In the genomic region with DNA sequence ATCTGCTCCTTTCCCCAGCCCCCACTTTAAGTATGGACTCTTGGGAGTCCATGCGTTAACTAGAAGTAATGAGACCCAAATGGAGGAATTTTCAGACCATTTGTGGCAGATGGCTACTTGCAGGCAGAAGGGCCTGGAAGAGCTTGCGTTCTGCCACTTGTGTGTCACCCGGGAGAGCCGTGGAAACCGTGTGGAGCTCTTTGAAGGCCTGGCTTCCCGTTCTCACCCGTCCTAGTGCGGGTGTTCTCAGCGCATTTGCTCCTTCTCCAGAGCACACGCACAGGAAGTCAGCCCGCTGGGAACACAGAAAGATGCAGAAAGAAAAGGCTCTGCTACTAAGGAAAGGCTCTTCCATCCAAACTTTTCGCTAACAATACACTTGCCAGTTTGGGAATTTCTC, we compare ENCODE assay signal across 15 mouse cellular contexts. TPM values are rescaled to one million over a fixed set of nuclear protein-coding genes. Genes with fewer than 3 reads are reported as not detected.
DNase-seq lines count a peak whose midpoint lies in the region; ATAC-seq lines count a peak whose summit lies in the region.
"Had no signal": no experiment of that assay in that cellular context is flagged by ENCODE, and none has a peak within 500 bp of the region (broad histone marks: within the 10 kb centered on the region; RNA-seq: fewer than 3 reads in every experiment).

No protein-coding gene starts in this region.

- H3K4me1 ChIP-seq in forebrain, embryonic 12.5 days: peaks cover 44% of the 10 kb centered on the region
- peaks cover 26% of the 10 kb centered on the region for H3K4me1 ChIP-seq in forebrain, embryonic 15.5 days
- H3K4me1 ChIP-seq in kidney, embryonic 16.5 days (ENCODE audit: insufficient read depth, low read length): peaks cover 60% of the 10 kb centered on the region
- peaks cover 95% of the 10 kb centered on the region for H3K4me1 ChIP-seq in embryonic facial prominence, embryonic 10.5 days
- peaks cover 43% of the 10 kb centered on the region for H3K4me1 ChIP-seq in limb, embryonic 15.5 days

- H3K27ac ChIP-seq in forebrain, embryonic 12.5 days: 0 out of 2 replicates have a peak overlapping the region, but pooled peaks have one; percentile 32
- no peak overlapping the region for H3K27ac ChIP-seq in forebrain, embryonic 15.5 days (replicated peaks)
- H3K27ac ChIP-seq in kidney, embryonic 16.5 days (ENCODE audit: low read length): peak overlapping the region; percentile 81
- H3K27ac ChIP-seq in embryonic facial prominence, embryonic 10.5 days (replicated peaks): peak overlapping the region; percentile 87
- H3K27ac ChIP-seq in limb, embryonic 15.5 days: peak overlapping the region; percentile 70

- no peaks in the 10 kb centered on the region for H3K36me3 ChIP-seq in forebrain, embryonic 12.5 days (replicated peaks)
- H3K36me3 ChIP-seq in forebrain, embryonic 15.5 days: no peaks in the 10 kb centered on the region
- no peaks in the 10 kb centered on the region for H3K36me3 ChIP-seq in kidney, embryonic 16.5 days (ENCODE audit: insufficient read depth, low read length)
- H3K36me3 ChIP-seq in embryonic facial prominence, embryonic 10.5 days (replicated peaks): no peaks in the 10 kb centered on the region
- no peaks in the 10 kb centered on the region for H3K36me3 ChIP-seq in limb, embryonic 15.5 days

- no peak overlapping the region for H3K4me2 ChIP-seq in forebrain, embryonic 12.5 days
- no peak overlapping the region for H3K4me2 ChIP-seq in forebrain, embryonic 15.5 days (replicated peaks)
- no peak overlapping the region for H3K4me2 ChIP-seq in kidney, embryonic 16.5 days (replicated peaks; ENCODE audit: low read depth, low read length)
- no peak overlapping the region for H3K4me2 ChIP-seq in limb, embryonic 15.5 days

- ATAC-seq in forebrain, embryonic 12.5 days (ENCODE audit: low FRiP score): no peak
- no peak for ATAC-seq in forebrain, embryonic 15.5 days (replicated peaks)
- no peak for ATAC-seq in kidney, embryonic 16.5 days (ENCODE audit: low FRiP score, low TSS enrichment)
- ATAC-seq in limb, embryonic 15.5 days (ENCODE audit: insufficient number of reproducible peaks, low FRiP score, low TSS enrichment, low read depth): no peak
- no peak for ATAC-seq in activated CD4-positive, CD25-positive, alpha-beta regulatory T cell, adult 4 months

- no peaks in the 10 kb centered on the region for H3K27me3 ChIP-seq in forebrain, embryonic 12.5 days
- H3K27me3 ChIP-seq in forebrain, embryonic 15.5 days: no peaks in the 10 kb centered on the region
- no peaks in the 10 kb centered on the region for H3K27me3 ChIP-seq in kidney, embryonic 16.5 days (ENCODE audit: insufficient read depth, low read length)
- no peaks in the 10 kb centered on the region for H3K27me3 ChIP-seq in embryonic facial prominence, embryonic 10.5 days (replicated peaks; ENCODE audit: low read depth, poor library complexity, severe bottlenecking)
- H3K27me3 ChIP-seq in limb, embryonic 15.5 days: no peaks in the 10 kb centered on the region

- no peak for DNase-seq in kidney, postnatal 10 days
- peak; percentile 54 for DNase-seq in embryonic facial prominence, embryonic 10.5 days (ENCODE audit: low spot score)
- no peak for DNase-seq in thymus, postnatal 10 days (ENCODE audit: low spot score in 2 of 2)
- DNase-seq: cerebellum, adult 9-10 months; gastrocnemius, postnatal 36 days; heart, postnatal 14 days; kidney, adult 18-20 months; spleen, adult 18-20 months; thymus, adult 18-20 months had no signal

- 61% methylated on average over 12 of the region's 12 CpGs for WGBS in forebrain, embryonic 12.5 days
- WGBS in forebrain, embryonic 15.5 days: 54% methylated on average over 12 of the region's 12 CpGs
- WGBS in kidney, embryonic 16.5 days: 33% methylated on average over 12 of the region's 12 CpGs
- 32% methylated on average over 12 of the region's 12 CpGs for WGBS in embryonic facial prominence, embryonic 10.5 days
- WGBS in limb, embryonic 15.5 days: 23% methylated on average over 12 of the region's 12 CpGs

- no peak overlapping the region for H3K4me3 ChIP-seq in forebrain, embryonic 12.5 days (replicated peaks)
- no peak overlapping the region for H3K4me3 ChIP-seq in forebrain, embryonic 15.5 days
- no peak overlapping the region for H3K4me3 ChIP-seq in kidney, embryonic 16.5 days (ENCODE audit: low read length)
- 0 out of 2 replicates have a peak overlapping the region, but pooled peaks have one; percentile 4 for H3K4me3 ChIP-seq in embryonic facial prominence, embryonic 10.5 days
- no peak overlapping the region for H3K4me3 ChIP-seq in limb, embryonic 15.5 days
- H3K4me3 ChIP-seq: myocyte had no signal

- H3K9ac ChIP-seq in forebrain, embryonic 12.5 days: no peak overlapping the region
- H3K9ac ChIP-seq in forebrain, embryonic 15.5 days (replicated peaks): no peak overlapping the region
- peak overlapping the region; percentile 25 for H3K9ac ChIP-seq in kidney, embryonic 16.5 days (replicated peaks; ENCODE audit: low read length)
- no peak overlapping the region for H3K9ac ChIP-seq in limb, embryonic 15.5 days

- H3K9me3 ChIP-seq in forebrain, embryonic 12.5 days: no peaks in the 10 kb centered on the region
- no peaks in the 10 kb centered on the region for H3K9me3 ChIP-seq in forebrain, embryonic 15.5 days
- no peaks in the 10 kb centered on the region for H3K9me3 ChIP-seq in kidney, embryonic 16.5 days (ENCODE audit: low read length)
- no peaks in the 10 kb centered on the region for H3K9me3 ChIP-seq in embryonic facial prominence, embryonic 10.5 days
- no peaks in the 10 kb centered on the region for H3K9me3 ChIP-seq in limb, embryonic 15.5 days

RNA-seq across cellular contexts. Expression of a gene that starts 1.7 kb away (rescaled TPM):
- 4.6 and 7.0 TPM in 2 replicates for polyA plus RNA-seq in forebrain, embryonic 12.5 days (2016; fragmentation: Nextera tagmentation; extraction: Ambion mirVana)
- 4.7 and 5.3 TPM in 2 replicates for polyA plus RNA-seq in forebrain, embryonic 15.5 days (2015; fragmentation: Nextera tagmentation; extraction: Ambion mirVana)
- polyA plus RNA-seq in kidney, embryonic 16.5 days (2015; fragmentation: Nextera tagmentation; extraction: Ambion mirVana): 15.9 and 17.5 TPM in 2 replicates
- 18.9 and 22.0 TPM in 2 replicates for polyA plus RNA-seq in embryonic facial prominence, embryonic 10.5 days (2016; fragmentation: Nextera tagmentation; extraction: Ambion mirVana)
- polyA plus RNA-seq in limb, embryonic 15.5 days (2015; fragmentation: Nextera tagmentation; extraction: Ambion mirVana): 4.8 and 6.7 TPM in 2 replicates
- polyA plus RNA-seq in activated CD4-positive, CD25-positive, alpha-beta regulatory T cell, adult 4 months (2017; shearing (Covaris generic)): under 1 TPM in 1 of 2 experiments, not detected in 1; 0.34 TPM
- polyA plus RNA-seq: myocyte had no signal

RNA-seq across cellular contexts. Expression of a gene that starts 25.1 kb away (rescaled TPM):
- 4.7 and 5.2 TPM in 2 replicates for polyA plus RNA-seq in forebrain, embryonic 12.5 days (2016; fragmentation: Nextera tagmentation; extraction: Ambion mirVana)
- 1.9 and 2.0 TPM in 2 replicates for polyA plus RNA-seq in forebrain, embryonic 15.5 days (2015; fragmentation: Nextera tagmentation; extraction: Ambion mirVana)
- 0.12 and 0.14 TPM in 2 replicates for polyA plus RNA-seq in kidney, embryonic 16.5 days (2015; fragmentation: Nextera tagmentation; extraction: Ambion mirVana)
- 0.85 and 1.1 TPM in 2 replicates for polyA plus RNA-seq in embryonic facial prominence, embryonic 10.5 days (2016; fragmentation: Nextera tagmentation; extraction: Ambion mirVana)
- 5.2 and 6.3 TPM in 2 replicates for polyA plus RNA-seq in limb, embryonic 15.5 days (2015; fragmentation: Nextera tagmentation; extraction: Ambion mirVana)
- polyA plus RNA-seq in activated CD4-positive, CD25-positive, alpha-beta regulatory T cell, adult 4 months (2017; shearing (Covaris generic)): under 1 TPM in 1 of 2 experiments, not detected in 1; 0.16 TPM

RNA-seq across cellular contexts. Expression of a gene that starts 33.4 kb away (rescaled TPM):
- polyA plus RNA-seq in forebrain, embryonic 12.5 days (2016; fragmentation: Nextera tagmentation; extraction: Ambion mirVana): 0.29 and 0.42 TPM in 2 replicates
- polyA plus RNA-seq in forebrain, embryonic 15.5 days (2015; fragmentation: Nextera tagmentation; extraction: Ambion mirVana): 0.14 TPM in 1 of 2 replicates, not detected in the other
- 0.17 and 0.37 TPM in 2 replicates for polyA plus RNA-seq in kidney, embryonic 16.5 days (2015; fragmentation: Nextera tagmentation; extraction: Ambion mirVana)
- polyA plus RNA-seq in embryonic facial prominence, embryonic 10.5 days (2016; fragmentation: Nextera tagmentation; extraction: Ambion mirVana): 0.19 and 0.40 TPM in 2 replicates
- polyA plus RNA-seq in limb, embryonic 15.5 days (2015; fragmentation: Nextera tagmentation; extraction: Ambion mirVana): 0.14 TPM in 1 of 2 replicates, not detected in the other
- not detected for polyA plus RNA-seq in activated CD4-positive, CD25-positive, alpha-beta regulatory T cell, adult 4 months (2017; shearing (Covaris generic))

RNA-seq across cellular contexts. Expression of a gene that starts 33.5 kb away (rescaled TPM):
- 48.1 and 49.4 TPM in 2 replicates for polyA plus RNA-seq in forebrain, embryonic 12.5 days (2016; fragmentation: Nextera tagmentation; extraction: Ambion mirVana)
- 32.6 and 34.1 TPM in 2 replicates for polyA plus RNA-seq in forebrain, embryonic 15.5 days (2015; fragmentation: Nextera tagmentation; extraction: Ambion mirVana)
- 45.6 and 51.4 TPM in 2 replicates for polyA plus RNA-seq in kidney, embryonic 16.5 days (2015; fragmentation: Nextera tagmentation; extraction: Ambion mirVana)
- 41.3 and 45.7 TPM in 2 replicates for polyA plus RNA-seq in embryonic facial prominence, embryonic 10.5 days (2016; fragmentation: Nextera tagmentation; extraction: Ambion mirVana)
- polyA plus RNA-seq in limb, embryonic 15.5 days (2015; fragmentation: Nextera tagmentation; extraction: Ambion mirVana): 28.0 and 28.1 TPM in 2 replicates
- polyA plus RNA-seq in activated CD4-positive, CD25-positive, alpha-beta regulatory T cell, adult 4 months (2017; shearing (Covaris generic)): 10 to 100 TPM; 48.4 to 59.2 TPM
